Mouse (Mus musculus) layer of hippocampus, postnatal 36 days (tissue): ENCODE measurements at regions not wholly inside any gene's neighbourhood (a gene's known extent, or its start where the extent isn't known, plus 50 kb on each side); places are given as distances from the start of the nearest gene placed in this dataset.
A peak's percentile ranks its signal among the peaks of the same experiment; 100 is the strongest.

Source experiments
- DNase-seq, 2 experiments: peaks; one replicate each; pipeline ENCODE4 v3.0.0; 2022

GRCm38 (mm10) chr1:14513662-14514061, 1579.5 kb downstream of the 4930444P10Rik start:
- DNase-seq: no peak

- no peak for DNase-seq
Measured at GRCm38 (mm10) chr1:14512481-14513285, 1580.4 kb downstream of the 4930444P10Rik start.

GRCm38 (mm10) chr1:14506831-14507690, 1586.1 kb downstream of the 4930444P10Rik start:
- DNase-seq: no peak

- no peak for DNase-seq
Measured at GRCm38 (mm10) chr1:14506201-14506830, 1586.8 kb downstream of the 4930444P10Rik start.

- DNase-seq: no peak
Measured at GRCm38 (mm10) chr1:14505741-14506140, 1587.4 kb downstream of the 4930444P10Rik start.

- peak in 1 of 2 experiments; percentile 10 for DNase-seq
Measured at GRCm38 (mm10) chr1:14504767-14505343, 1588.3 kb downstream of the 4930444P10Rik start.

- peak in 1 of 2 experiments; percentile 18 for DNase-seq
Measured at GRCm38 (mm10) chr1:14503881-14504742, 1589.0 kb downstream of the 4930444P10Rik start.

- no peak for DNase-seq
Measured at GRCm38 (mm10) chr1:14503193-14503800, 1589.8 kb downstream of the 4930444P10Rik start.

GRCm38 (mm10) chr1:14499105-14499504, 1594.0 kb downstream of the 4930444P10Rik start:
- no peak for DNase-seq

GRCm38 (mm10) chr1:14490026-14490425, 1603.1 kb downstream of the 4930444P10Rik start:
- no peak for DNase-seq

- DNase-seq: no peak
Measured at GRCm38 (mm10) chr1:14487708-14488127, 1605.4 kb downstream of the 4930444P10Rik start.

GRCm38 (mm10) chr1:14485746-14486145, 1607.4 kb downstream of the 4930444P10Rik start:
- no peak for DNase-seq

- no peak for DNase-seq
Measured at GRCm38 (mm10) chr1:14484121-14484916, 1608.8 kb downstream of the 4930444P10Rik start.

GRCm38 (mm10) chr1:14472294-14472693, 1620.8 kb downstream of the 4930444P10Rik start:
- DNase-seq: no peak

GRCm38 (mm10) chr1:14471551-14471950, 1621.6 kb downstream of the 4930444P10Rik start:
- DNase-seq: no peak

GRCm38 (mm10) chr1:14464788-14465482, 1628.2 kb downstream of the 4930444P10Rik start:
- DNase-seq: no peak

- no peak for DNase-seq
Measured at GRCm38 (mm10) chr1:14462496-14462895, 1630.6 kb downstream of the 4930444P10Rik start.

- no peak for DNase-seq
Measured at GRCm38 (mm10) chr1:14460811-14461210, 1632.3 kb downstream of the 4930444P10Rik start.

GRCm38 (mm10) chr1:14429326-14429725, 1663.8 kb downstream of the 4930444P10Rik start:
- no peak for DNase-seq
